Mouse (Mus musculus): ENCODE measurements around the gene Ptcd3. TPM values are rescaled to one million over a fixed set of nuclear protein-coding genes. Genes with fewer than 3 reads are reported as not detected.

The Ptcd3 gene
- total and polyA plus RNA-seq, 3 experiments = 93.5 to 156 (median 94.3) TPM

- TF ChIP-seq KAT2A (conservative IDR thresholded peaks at IDR 0.05; ENCODE audit: low read depth, low read length) = no peak
- TF ChIP-seq GATA1 (IDR thresholded peaks at IDR 0.05; ENCODE audit: low read depth, low read length) = 0 out of 2 replicates have a peak, but pooled peaks have one; percentile 7
- 0 out of 6 replicates have a peak, but pooled peaks of 1 of the 3 experiments have one; percentile 1 for TF ChIP-seq CTCF (IDR thresholded peaks at IDR 0.05 in 2 of 3, conservative IDR thresholded peaks at IDR 0.05 in 1 of 3; ENCODE audit: control insufficient read depth in 1 of 3, insufficient read depth in 1 of 3, low read depth in 2 of 3, low read length in 3 of 3, poor library complexity in 1 of 3, severe bottlenecking in 1 of 3)
- Histone ChIP-seq H3K9me3 (replicated peaks; ENCODE audit: insufficient read depth, low read length) (no peaks in the 10 kb centered on the region), H3K27ac (ENCODE audit: control insufficient read depth, low read depth, low read length) (peak overlapping the region; percentile 1; the same call in 1 of the 2 replicates), H3K9ac (ENCODE audit: control insufficient read depth, low read depth, low read length, poor library complexity, severe bottlenecking) (peak overlapping the region; percentile 51), H3K4me1 (ENCODE audit: control insufficient read depth in 1 of 2, insufficient read depth in 2 of 2, low read length in 2 of 2) (peaks cover 3% of the 10 kb centered on the region in 2 experiments; a peak in 2 of 4 replicates), H3K79me2 (ENCODE audit: control insufficient read depth, insufficient read depth, low read length, poor library complexity) (peaks cover 44% of the 10 kb centered on the region), H3K27me3 (ENCODE audit: control insufficient read depth in 1 of 2, insufficient read depth in 2 of 2, low read length in 2 of 2) (no peaks in the 10 kb centered on the region), H3K4me3 (ENCODE audit: control insufficient read depth in 1 of 2, insufficient read depth in 1 of 2, low read depth in 2 of 2, low read length in 2 of 2) (peak overlapping the region; percentile 94 to 98), H3K36me3 (ENCODE audit: control insufficient read depth in 1 of 2, insufficient read depth in 2 of 2, low read length in 2 of 2) (peaks cover 18 to 21% of the 10 kb centered on the region in 2 experiments)
- no peak for DNase-seq (ENCODE audit: low read depth, low spot score)
Measured at GRCm38 (mm10) chr6:71909384-71909783, 834 bp upstream of the Ptcd3 start.

GRCm38 (mm10) chr6:71907702-71908235, 781 bp downstream of the Ptcd3 start:
- Histone ChIP-seq H3K36me3 (ENCODE audit: control insufficient read depth in 1 of 2, insufficient read depth in 2 of 2, low read length in 2 of 2) (peaks cover 18 to 29% of the 10 kb centered on the region in 2 experiments), H3K9ac (ENCODE audit: control insufficient read depth, low read depth, low read length, poor library complexity, severe bottlenecking) (peak overlapping the region; percentile 84), H3K27me3 (ENCODE audit: control insufficient read depth in 1 of 2, insufficient read depth in 2 of 2, low read length in 2 of 2) (no peaks in the 10 kb centered on the region), H3K4me3 (ENCODE audit: control insufficient read depth in 1 of 2, insufficient read depth in 1 of 2, low read depth in 2 of 2, low read length in 2 of 2) (peak overlapping the region; percentile 94 to 98), H3K9me3 (replicated peaks; ENCODE audit: insufficient read depth, low read length) (no peaks in the 10 kb centered on the region), H3K4me1 (ENCODE audit: control insufficient read depth in 1 of 2, insufficient read depth in 2 of 2, low read length in 2 of 2) (peaks cover 3% of the 10 kb centered on the region in 2 experiments; a peak in 2 of 4 replicates), H3K27ac (ENCODE audit: control insufficient read depth, low read depth, low read length) (peak overlapping the region; percentile 62), H3K79me2 (ENCODE audit: control insufficient read depth, insufficient read depth, low read length, poor library complexity) (peaks cover 48% of the 10 kb centered on the region)
- peak; percentile 67 for DNase-seq (ENCODE audit: low read depth, low spot score)
- TF ChIP-seq MAZ (IDR thresholded peaks at IDR 0.05; ENCODE audit: low read depth, low read length) (no peak), MAFK (IDR thresholded peaks at IDR 0.05; ENCODE audit: borderline replicate concordance, low read depth, low read length) (peak; percentile 87; the same call in 1 of the 2 replicates)

- H3K9ac ChIP-seq (ENCODE audit: control insufficient read depth, low read depth, low read length, poor library complexity, severe bottlenecking) = no peak overlapping the region
- no peak overlapping the region for H3K27ac ChIP-seq (ENCODE audit: control insufficient read depth, low read depth, low read length)
- TF ChIP-seq E2F4 (IDR thresholded peaks at IDR 0.05; ENCODE audit: borderline replicate concordance, low read depth, low read length) (no peak), MAZ (IDR thresholded peaks at IDR 0.05; ENCODE audit: low read depth, low read length) (no peak), ZMIZ1 (IDR thresholded peaks at IDR 0.05; ENCODE audit: low read depth, low read length) (no peak)
- H3K36me3 ChIP-seq (ENCODE audit: control insufficient read depth in 1 of 2, insufficient read depth in 2 of 2, low read length in 2 of 2) = peaks cover 0 to 70% of the 10 kb centered on the region in 2 experiments; a peak in 3 of 4 replicates
- no peaks in the 10 kb centered on the region for H3K4me1 ChIP-seq (ENCODE audit: control insufficient read depth in 1 of 2, insufficient read depth in 2 of 2, low read length in 2 of 2)
- no peaks in the 10 kb centered on the region for H3K9me3 ChIP-seq (replicated peaks; ENCODE audit: insufficient read depth, low read length)
- H3K27me3 ChIP-seq (ENCODE audit: control insufficient read depth in 1 of 2, insufficient read depth in 2 of 2, low read length in 2 of 2) = no peaks in the 10 kb centered on the region
- H3K79me2 ChIP-seq (ENCODE audit: control insufficient read depth, insufficient read depth, low read length, poor library complexity) = no peaks in the 10 kb centered on the region
- H3K4me3 ChIP-seq (ENCODE audit: control insufficient read depth in 1 of 2, insufficient read depth in 1 of 2, low read depth in 2 of 2, low read length in 2 of 2) = no peak overlapping the region
- no peak for DNase-seq (ENCODE audit: low read depth, low spot score)
Measured at GRCm38 (mm10) chr6:71893263-71893662, 15.3 kb downstream of the Ptcd3 start.
